Mouse (Mus musculus): ENCODE data around the gene Dock1.

DNA sequence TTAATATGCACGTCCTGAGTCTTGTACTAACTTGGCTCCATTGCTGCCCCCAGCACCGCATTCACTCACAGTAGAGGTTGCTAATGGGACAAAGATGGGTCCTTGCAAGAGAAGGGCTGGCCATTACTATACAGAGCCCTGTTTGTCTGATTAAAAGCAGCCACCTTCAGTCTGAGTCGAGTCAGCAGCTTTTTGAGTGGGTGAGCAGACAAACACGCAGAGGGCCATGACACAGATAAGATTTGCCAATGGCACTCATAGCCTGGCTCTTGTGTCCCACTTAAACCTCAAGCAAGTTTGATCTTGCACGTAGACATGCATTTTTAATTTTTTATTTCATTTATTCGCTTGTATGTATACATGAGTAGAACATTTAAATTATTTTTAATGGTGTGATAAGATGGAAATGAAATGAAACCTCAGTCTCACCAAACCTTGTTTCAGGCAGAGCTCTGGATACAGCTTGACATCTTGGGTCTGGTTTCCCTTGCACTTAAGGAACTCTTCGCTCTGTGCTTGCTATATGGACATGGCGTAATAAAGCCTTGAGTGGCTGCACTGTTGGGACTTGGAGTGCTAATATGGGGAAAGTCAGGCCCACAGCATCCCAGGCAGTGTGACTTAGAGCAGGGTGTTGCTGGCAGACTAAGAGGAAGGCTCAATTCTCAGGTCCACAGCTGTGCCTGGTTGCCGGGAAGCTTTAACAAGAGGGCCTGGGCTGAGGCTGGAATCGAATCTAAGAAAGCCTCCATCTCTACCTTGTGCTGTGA lies 455.0 kb downstream of the Dock1 start:
- TF ChIP-seq CTCF (IDR thresholded peaks at IDR 0.05; ENCODE audit: extremely low read depth, insufficient read depth, low read length) (no peak), POLR2A (IDR thresholded peaks at IDR 0.05; ENCODE audit: extremely low read depth, insufficient read depth, low read length) (no peak)
